Mouse (Mus musculus) lung, postnatal 14 days (tissue): ENCODE measurements around the gene Troap.
A peak's percentile ranks its signal among the peaks of the same experiment; 100 is the strongest.

Experiments
- DNase-seq: peaks from one replicate; pipeline ENCODE4 v3.0.0; 2021

Troap gene

GRCm38 (mm10) chr15:99087253-99088075 lies 13.1 kb downstream of the Troap start, which contains the start of gene C1ql4:
Gene C1ql4, minus strand, starts transcription at chr15:99087817.
- DNase-seq = peak; percentile 50

GRCm38 (mm10) chr15:99088292-99088691 lies 13.9 kb downstream of the Troap start:
- peak; percentile 86 for DNase-seq

- DNase-seq = no peak
Measured at GRCm38 (mm10) chr15:99089069-99089468, 14.7 kb downstream of the Troap start.

GRCm38 (mm10) chr15:99092870-99093269 lies 18.5 kb downstream of the Troap start, which contains the start of gene Dnajc22:
Gene Dnajc22, plus strand, starts transcription at chr15:99093170.
- no peak for DNase-seq

GRCm38 (mm10) chr15:99093291-99094258 lies 19.2 kb downstream of the Troap start:
- DNase-seq = peak; percentile 28

- DNase-seq = no peak
Measured at GRCm38 (mm10) chr15:99094631-99095270, 20.4 kb downstream of the Troap start.

GRCm38 (mm10) chr15:99095356-99095755 lies 21.0 kb downstream of the Troap start:
- DNase-seq = no peak

GRCm38 (mm10) chr15:99096061-99096793 lies 21.9 kb downstream of the Troap start:
- no peak for DNase-seq

- DNase-seq = no peak
Measured at GRCm38 (mm10) chr15:99096831-99097500, 22.6 kb downstream of the Troap start.

- DNase-seq = peak; percentile 45
Measured at GRCm38 (mm10) chr15:99097840-99098492, 23.6 kb downstream of the Troap start.

- DNase-seq = no peak
Measured at GRCm38 (mm10) chr15:99098493-99098861, 24.1 kb downstream of the Troap start.

- peak; percentile 76 for DNase-seq
Measured at GRCm38 (mm10) chr15:99099139-99099556, 24.8 kb downstream of the Troap start.

GRCm38 (mm10) chr15:99099984-99100383 lies 25.6 kb downstream of the Troap start:
- DNase-seq = no peak

GRCm38 (mm10) chr15:99105238-99105637 lies 30.9 kb downstream of the Troap start:
- DNase-seq = no peak

GRCm38 (mm10) chr15:99107866-99108265 lies 33.5 kb downstream of the Troap start:
- no peak for DNase-seq

- DNase-seq = no peak
Measured at GRCm38 (mm10) chr15:99111139-99111538, 36.8 kb downstream of the Troap start.

- DNase-seq = no peak
Measured at GRCm38 (mm10) chr15:99111809-99112208, 37.4 kb downstream of the Troap start.

GRCm38 (mm10) chr15:99112843-99113395 lies 38.5 kb downstream of the Troap start:
- DNase-seq = no peak

- DNase-seq = no peak
Measured at GRCm38 (mm10) chr15:99113396-99113975, 39.1 kb downstream of the Troap start.
